Mouse (Mus musculus) bone marrow macrophage, adult 2 months (primary cell): ENCODE results near the gene Tmem41b.

Experiments
- CTCF ChIP-seq: IDR thresholded peaks from 2 replicates; pipeline ENCODE4 v1.5.1; 2012; ENCODE audit warnings: low read depth, mild to moderate bottlenecking, low read length, moderate library complexity
- POLR2A ChIP-seq: IDR thresholded peaks from 2 replicates; pipeline ENCODE4 v1.6.1; 2012; ENCODE audit warnings: mild to moderate bottlenecking, low read depth, low read length, borderline replicate concordance

GRCm38 (mm10) chr7:110008513-110008912 lies 21.8 kb upstream of the Tmem41b start:
- TF ChIP-seq POLR2A (no peak), CTCF (no peak)
